Mouse (Mus musculus): ENCODE measurements around the gene Exosc2. TPM values are rescaled to one million over a fixed set of nuclear protein-coding genes. Genes with fewer than 3 reads are reported as not detected.

Gene Exosc2
- polyA plus RNA-seq, 1 experiment from 2014 or later, result 51.3 TPM

- Histone ChIP-seq H3K9ac (no peak overlapping the region), H3K36me3 (peaks cover 40% of the 10 kb centered on the region), H3K9me3 (no peaks in the 10 kb centered on the region), H3K4me3 (no peak overlapping the region), H3K27ac (no peak overlapping the region), H3K4me1 (no peaks in the 10 kb centered on the region), H3K4me2 (replicated peaks) (no peak overlapping the region), H3K27me3 (replicated peaks) (no peaks in the 10 kb centered on the region)
- no peak for ATAC-seq (ENCODE audit: low FRiP score, low read depth)
- WGBS, result 91% methylated on average over 6 of the region's 6 CpGs
Observed at GRCm38 (mm10) chr2:31681731-31682235, 11.3 kb downstream of the Exosc2 start.

- 22% methylated on average over 2 of the region's 2 CpGs for WGBS
- no peak overlapping the region for H3K4me2 ChIP-seq (replicated peaks)
- no peaks in the 10 kb centered on the region for H3K27me3 ChIP-seq (replicated peaks)
- no peak for ATAC-seq (ENCODE audit: low FRiP score, low read depth)
- H3K9me3 ChIP-seq, result no peaks in the 10 kb centered on the region
- no peak overlapping the region for H3K4me3 ChIP-seq
- H3K27ac ChIP-seq, result no peak overlapping the region
- peaks cover 22% of the 10 kb centered on the region for H3K36me3 ChIP-seq
- H3K4me1 ChIP-seq, result no peaks in the 10 kb centered on the region
- no peak overlapping the region for H3K9ac ChIP-seq
Observed at GRCm38 (mm10) chr2:31683666-31684065, 13.2 kb downstream of the Exosc2 start.

GRCm38 (mm10) chr2:31688074-31688925 lies 17.8 kb downstream of the Exosc2 start, which contains the start of gene Abl1:
Abl1 (plus strand) TSS chr2:31688376.
- Histone ChIP-seq H3K4me3 (peak within 1 kb of the TSS; percentile 89), H3K9ac (peak within 1 kb of the TSS; percentile 89), H3K27me3 (replicated peaks) (no peaks in the 10 kb centered on the region), H3K4me2 (replicated peaks) (peak within 1 kb of the TSS; percentile 75), H3K4me1 (peaks cover 18% of the 10 kb centered on the region), H3K9me3 (no peaks in the 10 kb centered on the region), H3K36me3 (peaks cover 3% of the 10 kb centered on the region; the same call in 1 of the 2 replicates), H3K27ac (peak within 1 kb of the TSS; percentile 84)
- WGBS, result under 1% methylated on average over 64 of the region's 64 CpGs
- ATAC-seq (ENCODE audit: low FRiP score, low read depth), result peak; percentile 99

- H3K9me3 ChIP-seq, result no peaks in the 10 kb centered on the region
- peak overlapping the region; percentile 75 for H3K4me2 ChIP-seq (replicated peaks)
- H3K4me3 ChIP-seq, result peak overlapping the region; percentile 89
- H3K4me1 ChIP-seq, result peaks cover 18% of the 10 kb centered on the region
- peaks cover 3% of the 10 kb centered on the region; the same call in 1 of the 2 replicates for H3K36me3 ChIP-seq
- H3K27ac ChIP-seq, result 0 out of 2 replicates have a peak overlapping the region, but pooled peaks have one; percentile 84
- ATAC-seq (ENCODE audit: low FRiP score, low read depth), result no peak
- peak overlapping the region; percentile 89 for H3K9ac ChIP-seq
- under 1% methylated on average over 12 of the region's 12 CpGs for WGBS
- no peaks in the 10 kb centered on the region for H3K27me3 ChIP-seq (replicated peaks)
Observed at GRCm38 (mm10) chr2:31689045-31689444, 18.5 kb downstream of the Exosc2 start.

GRCm38 (mm10) chr2:31690063-31690462 lies 19.5 kb downstream of the Exosc2 start:
- 0 out of 2 replicates have a peak overlapping the region, but pooled peaks have one; percentile 89 for H3K9ac ChIP-seq
- peaks cover 3% of the 10 kb centered on the region; the same call in 1 of the 2 replicates for H3K36me3 ChIP-seq
- no peak for ATAC-seq (ENCODE audit: low FRiP score, low read depth)
- peak overlapping the region; percentile 89; the same call in 1 of the 2 replicates for H3K4me3 ChIP-seq
- 52% methylated on average over 3 of the region's 3 CpGs for WGBS
- no peaks in the 10 kb centered on the region for H3K9me3 ChIP-seq
- peak overlapping the region; percentile 75 for H3K4me2 ChIP-seq (replicated peaks)
- no peaks in the 10 kb centered on the region for H3K27me3 ChIP-seq (replicated peaks)
- H3K4me1 ChIP-seq, result peaks cover 18% of the 10 kb centered on the region
- H3K27ac ChIP-seq, result no peak overlapping the region

- Histone ChIP-seq H3K27me3 (replicated peaks) (no peaks in the 10 kb centered on the region), H3K9ac (no peak overlapping the region), H3K36me3 (peaks cover 23% of the 10 kb centered on the region; the same call in 1 of the 2 replicates), H3K9me3 (no peaks in the 10 kb centered on the region), H3K4me2 (replicated peaks) (no peak overlapping the region), H3K27ac (no peak overlapping the region), H3K4me3 (no peak overlapping the region), H3K4me1 (peaks cover 2% of the 10 kb centered on the region; the same call in 1 of the 2 replicates)
- ATAC-seq (ENCODE audit: low FRiP score, low read depth), result no peak
Observed at GRCm38 (mm10) chr2:31698209-31698608, 27.7 kb downstream of the Exosc2 start.

GRCm38 (mm10) chr2:31700545-31701446 lies 30.3 kb downstream of the Exosc2 start:
- peaks cover 17% of the 10 kb centered on the region; the same call in 1 of the 2 replicates for H3K36me3 ChIP-seq
- ATAC-seq (ENCODE audit: low FRiP score, low read depth), result no peak

GRCm38 (mm10) chr2:31703226-31703625 lies 32.7 kb downstream of the Exosc2 start:
- Histone ChIP-seq H3K36me3 (peaks cover 11% of the 10 kb centered on the region; the same call in 1 of the 2 replicates), H3K9ac (no peak overlapping the region), H3K4me1 (peaks cover 2% of the 10 kb centered on the region; the same call in 1 of the 2 replicates), H3K9me3 (no peaks in the 10 kb centered on the region), H3K27ac (no peak overlapping the region), H3K4me3 (no peak overlapping the region), H3K4me2 (replicated peaks) (no peak overlapping the region), H3K27me3 (replicated peaks) (no peaks in the 10 kb centered on the region)
- ATAC-seq (ENCODE audit: low FRiP score, low read depth), result no peak

More at GRCm38 (mm10) chr2:31700545-31701446, 30.3 kb downstream of the Exosc2 start:
- Histone ChIP-seq H3K9ac (no peak overlapping the region), H3K9me3 (no peaks in the 10 kb centered on the region), H3K27me3 (replicated peaks) (no peaks in the 10 kb centered on the region), H3K4me3 (no peak overlapping the region), H3K4me1 (peaks cover 2% of the 10 kb centered on the region; the same call in 1 of the 2 replicates), H3K27ac (no peak overlapping the region), H3K4me2 (replicated peaks) (no peak overlapping the region)
- 51% methylated on average over 7 of the region's 7 CpGs for WGBS

- Histone ChIP-seq H3K4me3 (no peak overlapping the region), H3K9me3 (no peaks in the 10 kb centered on the region), H3K4me2 (replicated peaks) (no peak overlapping the region), H3K36me3 (peaks cover 4% of the 10 kb centered on the region; the same call in 1 of the 2 replicates), H3K27me3 (replicated peaks) (no peaks in the 10 kb centered on the region), H3K27ac (no peak overlapping the region), H3K4me1 (no peaks in the 10 kb centered on the region), H3K9ac (no peak overlapping the region)
- ATAC-seq (ENCODE audit: low FRiP score, low read depth), result no peak
Observed at GRCm38 (mm10) chr2:31705914-31706313, 35.4 kb downstream of the Exosc2 start.

- WGBS, result 76% methylated on average over 2 of the region's 2 CpGs
- Histone ChIP-seq H3K9ac (no peak overlapping the region), H3K9me3 (no peaks in the 10 kb centered on the region), H3K36me3 (peaks cover 4% of the 10 kb centered on the region; the same call in 1 of the 2 replicates), H3K27ac (no peak overlapping the region), H3K4me2 (replicated peaks) (no peak overlapping the region), H3K27me3 (replicated peaks) (no peaks in the 10 kb centered on the region), H3K4me3 (no peak overlapping the region), H3K4me1 (no peaks in the 10 kb centered on the region)
- no peak for ATAC-seq (ENCODE audit: low FRiP score, low read depth)
Observed at GRCm38 (mm10) chr2:31706531-31706930, 36.0 kb downstream of the Exosc2 start.

GRCm38 (mm10) chr2:31712716-31713115 lies 42.2 kb downstream of the Exosc2 start:
- H3K27me3 ChIP-seq (replicated peaks), result no peaks in the 10 kb centered on the region
- H3K4me1 ChIP-seq, result no peaks in the 10 kb centered on the region
- H3K4me2 ChIP-seq (replicated peaks), result no peak overlapping the region
- ATAC-seq (ENCODE audit: low FRiP score, low read depth), result no peak
- H3K27ac ChIP-seq, result no peak overlapping the region
- no peak overlapping the region for H3K9ac ChIP-seq
- 79% methylated on average over 2 of the region's 2 CpGs for WGBS
- no peaks in the 10 kb centered on the region for H3K9me3 ChIP-seq
- no peaks in the 10 kb centered on the region for H3K36me3 ChIP-seq
- H3K4me3 ChIP-seq, result no peak overlapping the region

- Histone ChIP-seq H3K36me3 (no peaks in the 10 kb centered on the region), H3K9me3 (no peaks in the 10 kb centered on the region), H3K27ac (no peak overlapping the region), H3K4me1 (no peaks in the 10 kb centered on the region), H3K4me3 (no peak overlapping the region), H3K27me3 (replicated peaks) (no peaks in the 10 kb centered on the region), H3K9ac (no peak overlapping the region), H3K4me2 (replicated peaks) (no peak overlapping the region)
- no peak for ATAC-seq (ENCODE audit: low FRiP score, low read depth)
- 93% methylated on average over 3 of the region's 3 CpGs for WGBS
Observed at GRCm38 (mm10) chr2:31713813-31714212, 43.3 kb downstream of the Exosc2 start.

Data from neural tube, embryonic 12.5 days (tissue).